Mouse (Mus musculus) neural tube, embryonic 10.5 days (tissue): ENCODE measurements at regions not wholly inside any gene's neighbourhood (a gene's known extent, or its start where the extent isn't known, plus 50 kb on each side); places are given as distances from the start of the nearest gene placed in this dataset.
"Not testable (repeated sequence)": the region's sequence is repeated elsewhere in the genome, so short reads cannot be mapped to it uniquely, and the experiment has no call there.

ENCODE experiments used
- DNase-seq: peaks from one replicate; pipeline ENCODE4 v3.0.0-alpha.2; 2017; ENCODE audit warnings: low spot score; ENCODE audit errors: extremely low spot score

DNA sequence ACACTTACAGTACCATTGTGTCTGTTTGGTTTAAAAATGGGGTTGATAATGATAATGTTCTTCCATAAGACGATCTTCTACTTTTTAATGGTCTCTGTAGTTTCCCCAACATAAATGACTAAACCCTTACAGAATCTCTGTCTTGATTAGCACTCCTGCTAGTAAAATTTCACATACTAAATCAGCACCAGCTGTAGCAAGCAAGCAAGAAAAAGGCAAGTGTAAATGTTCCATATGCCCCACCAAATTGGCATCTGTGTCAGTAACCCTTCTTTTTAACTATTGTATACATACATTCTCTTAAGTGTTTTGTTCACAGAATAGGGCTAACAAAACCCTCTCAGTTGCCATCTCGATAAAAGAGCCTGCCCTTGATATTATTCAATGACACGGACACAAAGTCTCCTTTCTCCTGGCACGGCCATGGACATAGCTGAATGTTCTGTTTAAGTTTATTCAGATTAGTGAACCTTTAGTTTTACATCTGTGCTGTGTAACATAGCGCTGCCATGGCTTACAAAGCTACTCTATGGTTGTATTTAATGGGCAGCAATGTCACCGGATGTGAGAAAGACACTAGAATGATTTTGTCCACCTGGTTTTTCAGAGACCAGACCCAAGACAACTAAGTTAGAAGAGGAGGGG is 414.3 kb downstream of the Gtdc1 start:
- no peak for DNase-seq

DNA sequence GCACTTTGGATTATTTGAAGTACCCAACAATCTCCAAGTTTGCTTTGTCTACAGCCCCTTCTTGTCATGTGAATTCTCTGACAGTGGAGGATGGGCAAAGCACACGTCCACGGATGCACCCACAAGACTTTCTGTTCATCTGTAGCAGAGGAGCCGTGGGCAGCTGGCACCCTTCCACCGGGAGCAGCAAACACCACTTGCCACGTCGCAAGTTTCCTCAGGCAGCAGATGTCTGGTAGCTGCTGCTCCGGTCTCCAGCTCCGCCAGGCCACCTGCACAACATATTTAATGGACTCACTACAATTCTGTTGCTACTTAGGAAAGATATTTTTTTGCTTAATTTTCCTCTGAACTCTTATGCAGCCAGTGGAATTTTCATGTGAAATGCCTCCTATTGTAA is 415.1 kb downstream of the Gtdc1 start:
- DNase-seq, result no peak

DNA sequence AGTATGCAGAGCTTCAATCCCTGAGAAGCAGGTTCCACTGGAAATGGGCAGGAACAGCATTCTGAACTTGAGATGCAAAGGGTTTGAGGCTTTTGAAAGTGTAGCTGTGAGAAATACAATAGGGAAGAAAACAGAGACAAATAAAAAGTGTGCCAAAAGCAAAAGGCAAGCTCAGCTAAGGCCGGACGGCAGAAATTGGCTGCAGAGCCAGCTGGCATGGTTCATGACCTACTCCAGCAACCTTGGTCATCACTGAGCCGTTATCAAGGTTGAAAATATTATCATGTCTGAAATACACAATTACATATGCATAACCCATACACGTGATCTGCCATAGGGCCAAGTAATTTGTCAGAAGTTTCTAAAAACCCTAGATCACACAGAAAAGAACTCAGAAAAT is 418.4 kb downstream of the Gtdc1 start:
- DNase-seq, result no peak

DNA sequence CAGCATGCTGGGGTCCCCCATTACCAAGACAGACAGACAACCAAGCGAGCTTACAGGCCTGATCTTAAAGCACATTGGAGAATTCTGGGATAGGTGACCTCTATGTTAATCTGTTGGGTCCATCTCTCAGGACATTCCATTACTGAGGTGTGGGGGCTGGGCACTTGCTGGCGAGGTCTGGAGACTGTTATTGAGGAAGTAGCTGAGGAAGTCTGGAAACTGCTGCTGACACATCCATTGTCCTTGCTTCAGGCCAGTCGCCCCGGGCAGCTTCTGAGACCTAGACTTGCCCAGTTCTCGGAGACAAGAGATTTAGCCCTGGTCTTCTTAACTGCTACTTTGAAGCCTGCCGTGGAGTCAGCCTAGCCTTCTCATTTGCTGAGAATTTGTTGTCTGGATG is 423.2 kb downstream of the Gtdc1 start:
- DNase-seq, result peak; percentile 18

DNA sequence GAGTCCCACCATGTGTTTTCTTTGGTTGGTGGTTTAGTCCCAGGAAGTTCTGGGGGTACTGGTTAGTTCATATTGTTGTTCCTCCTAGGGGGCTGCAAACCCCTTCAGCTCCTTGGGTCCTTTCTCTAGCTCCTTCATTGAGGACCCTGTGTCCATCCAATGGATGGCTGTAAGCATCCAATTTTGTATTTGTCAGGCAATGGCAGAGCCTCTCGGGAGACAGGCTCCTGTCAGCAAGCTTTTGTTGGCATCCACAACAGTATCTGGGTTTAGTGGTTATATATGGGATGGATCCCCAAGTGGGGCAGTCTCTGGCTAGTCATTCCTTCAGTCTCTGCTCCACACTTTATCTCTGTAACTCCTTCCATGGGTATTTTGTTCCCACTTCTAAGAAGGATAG is 436.7 kb downstream of the Gtdc1 start:
- DNase-seq, result not testable (repeated sequence)

DNA sequence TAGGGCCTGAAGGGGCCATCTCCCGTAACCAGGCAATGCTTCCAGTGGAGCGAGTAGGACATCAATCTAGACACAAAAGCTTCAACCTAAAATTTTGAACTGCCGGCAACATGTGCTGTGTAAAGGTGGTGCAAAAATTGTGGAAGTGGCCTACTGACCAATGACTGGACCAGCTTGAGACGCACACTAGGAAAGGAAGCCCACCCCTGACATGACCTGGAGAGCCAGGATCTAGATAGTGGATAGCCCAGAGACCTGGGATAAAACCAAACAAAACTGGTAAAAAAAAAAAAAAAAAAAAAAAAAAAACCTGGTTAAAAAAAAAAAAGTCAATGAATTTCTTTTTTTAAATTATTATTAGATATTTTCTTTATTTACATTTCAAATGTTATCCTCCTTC is 437.2 kb downstream of the Gtdc1 start:
- no peak for DNase-seq

DNA sequence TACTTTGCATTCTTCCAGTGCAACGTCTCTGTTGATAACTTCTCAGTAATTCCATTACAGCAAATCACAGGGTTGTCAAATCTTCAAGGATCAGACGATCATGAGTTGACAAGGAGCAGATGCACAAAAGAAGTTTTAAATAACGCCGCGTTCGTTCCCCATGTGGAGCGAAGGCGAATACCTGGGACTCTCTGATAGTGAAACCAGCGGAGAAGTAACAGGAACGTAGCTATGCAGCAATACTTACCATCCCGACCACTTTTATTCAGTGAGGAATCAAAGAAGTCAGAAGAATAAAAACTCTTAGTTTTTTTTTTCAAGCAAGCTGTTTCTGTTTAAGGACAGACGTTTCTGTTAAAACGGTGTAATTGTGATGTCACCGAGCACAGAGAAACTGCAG is 441.6 kb downstream of the Gtdc1 start:
- no peak for DNase-seq

DNA sequence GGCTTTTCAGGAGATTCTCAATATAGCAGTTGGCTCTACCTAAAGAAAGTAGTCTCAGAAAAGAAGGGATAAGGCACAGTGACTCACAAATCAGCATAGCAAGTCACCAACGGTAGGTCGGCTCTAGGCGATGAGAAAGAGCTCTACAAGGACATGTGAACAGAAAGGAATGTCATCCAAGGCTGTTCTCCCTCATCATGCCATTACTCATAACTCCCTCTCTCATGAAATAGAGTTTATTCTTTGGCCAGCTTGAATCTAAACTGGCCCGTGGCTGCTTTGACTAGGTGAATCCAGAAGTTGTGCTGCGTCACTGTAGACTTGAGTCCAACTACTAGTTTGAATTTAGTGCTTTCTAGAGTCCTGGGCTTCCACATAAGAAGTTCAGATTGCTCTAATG is 447.7 kb downstream of the Gtdc1 start:
- DNase-seq, result no peak

DNA sequence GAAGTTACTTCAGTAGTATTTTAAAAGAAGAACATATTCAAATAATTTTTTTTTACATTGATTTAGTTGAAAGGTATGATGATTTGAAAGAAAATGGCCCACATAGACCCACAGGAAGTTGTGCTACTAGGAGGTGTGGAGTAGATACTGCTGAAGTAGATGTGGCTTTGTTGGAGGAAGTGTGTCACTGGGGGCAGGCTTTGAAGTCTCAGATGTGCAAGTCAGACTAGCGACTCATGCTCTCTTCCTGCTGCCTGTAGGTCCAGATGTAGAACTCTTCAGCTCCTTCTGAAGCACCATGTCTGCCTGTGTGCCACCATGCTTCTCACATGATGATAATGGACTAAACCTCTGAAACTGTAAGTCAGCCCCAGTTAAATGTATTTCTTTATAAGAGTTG is 452.0 kb downstream of the Gtdc1 start:
- DNase-seq, result no peak

DNA sequence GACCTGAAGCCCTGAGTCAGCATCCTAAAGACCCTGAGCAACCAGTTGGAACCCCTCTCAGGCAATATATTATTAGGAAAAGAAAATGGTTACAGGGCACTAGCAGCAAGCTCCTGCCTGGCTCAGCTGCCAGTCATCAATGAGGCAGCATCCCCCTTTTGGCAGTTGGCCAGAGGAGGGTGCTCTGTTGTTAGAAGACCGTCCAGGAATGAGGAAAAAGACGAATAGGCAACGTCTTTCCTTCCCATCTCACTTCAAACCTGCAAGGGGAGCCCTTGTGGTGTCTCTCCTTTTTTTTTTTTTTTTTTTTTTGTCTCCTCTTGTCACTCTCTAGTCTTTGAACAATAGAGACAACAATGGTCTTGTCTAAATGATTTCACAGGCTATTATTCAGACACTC is 452.8 kb downstream of the Gtdc1 start:
- DNase-seq, result peak; percentile 35

- no peak for DNase-seq
Measured at GRCm38 (mm10) chr2:44471381-44471780, 456.1 kb downstream of the Gtdc1 start.

GRCm38 (mm10) chr2:44470953-44471352 is 456.5 kb downstream of the Gtdc1 start:
- no peak for DNase-seq

DNA sequence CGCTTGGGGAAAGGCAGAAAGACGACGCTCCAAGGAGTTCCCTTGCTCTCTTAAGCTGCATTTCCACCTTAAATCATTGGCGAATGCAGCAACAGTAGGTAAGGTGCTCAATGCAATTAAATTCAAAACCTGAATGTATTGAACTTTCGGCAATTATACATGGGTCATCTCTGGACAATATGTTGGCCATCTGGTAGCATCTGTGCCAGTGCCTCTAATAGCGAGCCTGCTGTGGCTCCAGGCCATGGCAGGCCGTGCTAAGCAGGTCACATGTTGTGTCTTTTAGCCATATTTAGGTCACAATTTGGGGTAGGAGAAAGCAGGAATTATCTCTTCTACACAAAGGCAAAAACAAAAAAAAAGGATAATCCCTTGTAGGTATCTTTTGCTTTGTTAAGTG is 462.8 kb downstream of the Gtdc1 start:
- DNase-seq, result no peak

- no peak for DNase-seq
Measured at GRCm38 (mm10) chr2:44462619-44463329, 464.7 kb downstream of the Gtdc1 start.

DNA sequence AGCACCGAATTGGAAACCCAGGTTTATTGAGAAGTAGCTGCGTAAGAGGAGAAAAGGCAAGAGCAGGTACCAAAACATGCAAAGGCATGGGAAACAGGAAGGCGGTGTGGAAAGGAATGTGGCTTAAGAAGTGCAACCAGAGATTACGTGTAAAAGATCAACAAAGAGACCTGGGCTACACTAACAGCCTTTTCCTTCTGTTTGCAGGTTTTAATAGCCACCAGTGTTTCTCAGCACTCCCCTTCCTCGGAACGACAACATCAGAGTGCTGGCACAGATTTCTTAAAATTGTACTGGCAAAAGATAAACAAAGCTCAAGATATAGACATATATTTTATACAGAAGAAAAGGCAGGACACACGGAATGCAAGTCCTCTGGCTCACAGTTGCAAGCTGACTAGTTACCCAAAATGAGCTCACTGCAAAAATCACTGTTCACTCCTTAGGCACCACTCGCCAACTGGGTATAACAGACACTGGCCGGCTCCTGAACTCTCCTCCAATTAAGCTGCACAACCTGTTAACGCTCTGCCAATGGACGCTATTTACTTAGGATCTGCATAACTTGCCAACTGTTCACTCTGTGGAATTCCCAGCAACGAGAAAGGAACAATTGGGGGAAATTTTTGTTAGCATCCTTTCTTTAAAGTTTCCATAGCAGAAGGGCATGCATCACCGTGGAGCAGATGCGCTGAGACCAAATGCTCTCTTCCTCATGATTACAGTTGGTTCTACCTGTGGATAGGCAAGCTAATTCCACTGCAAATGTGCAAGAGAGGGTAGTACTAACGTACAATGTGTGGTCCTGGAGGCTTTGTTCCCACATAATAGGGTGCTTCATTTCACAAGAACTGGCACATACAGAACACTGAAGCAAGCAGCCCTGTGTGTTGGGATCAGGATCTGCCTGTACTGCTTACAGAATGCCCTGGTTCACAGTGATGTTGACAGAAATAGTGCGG is 465.9 kb downstream of the Gtdc1 start:
- DNase-seq, result no peak

DNA sequence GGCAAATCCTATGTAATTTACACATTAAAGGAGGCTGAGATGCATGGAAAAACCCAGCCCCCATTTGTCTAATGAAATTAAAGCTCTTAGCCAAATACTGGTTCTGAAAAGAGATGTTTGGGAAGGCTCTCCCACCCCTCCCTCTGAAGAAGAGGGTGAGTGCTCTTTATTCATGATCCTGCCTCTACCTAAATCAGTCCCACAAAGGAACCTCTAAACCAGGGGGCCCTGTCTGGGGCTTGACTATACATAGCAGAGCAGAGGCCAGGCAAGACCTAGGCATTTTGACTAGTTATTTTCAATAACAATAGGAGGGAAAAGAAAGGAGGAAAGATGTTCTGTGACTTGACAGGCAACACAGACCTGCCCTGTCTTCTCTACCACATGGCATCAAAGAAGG is 478.0 kb downstream of the Gtdc1 start:
- no peak for DNase-seq
